Mouse (Mus musculus) ES-Bruce4 (cell line): Measurements from ENCODE around the gene Slc39a10.

ENCODE experiments used
- CTCF ChIP-seq: IDR thresholded peaks from one replicate; pipeline ENCODE4 v1.8.1; 2011; ENCODE audit warnings: low read depth, low read length
- POLR2A ChIP-seq: IDR thresholded peaks from one replicate; pipeline ENCODE4 v1.8.1; 2011; ENCODE audit warnings: low read length; ENCODE audit not compliant: insufficient read depth

- TF ChIP-seq CTCF (no peak), POLR2A (no peak)
Observed at GRCm38 (mm10) chr1:46894281-46894842, 1.7 kb upstream of the Slc39a10 start.
